Mouse (Mus musculus): ENCODE measurements around the gene Lmln. TPM values are rescaled to one million over a fixed set of nuclear protein-coding genes. Genes with fewer than 3 reads are reported as not detected.

Gene Lmln
- total and polyA plus RNA-seq, 3 experiments: 2.0 to 3.8 TPM; not detected in 1

- Histone ChIP-seq H3K36me3 (ENCODE audit: control insufficient read depth in 1 of 2, insufficient read depth in 2 of 2, low read length in 2 of 2) (no peaks in the 10 kb centered on the region), H3K9ac (ENCODE audit: control insufficient read depth, low read depth, low read length, poor library complexity, severe bottlenecking) (no peak overlapping the region)
Observed at GRCm38 (mm10) chr16:33072871-33073557, 10.7 kb downstream of the Lmln start.

GRCm38 (mm10) chr16:33074967-33075366, 12.6 kb downstream of the Lmln start:
- H3K36me3 ChIP-seq (ENCODE audit: control insufficient read depth in 1 of 2, insufficient read depth in 2 of 2, low read length in 2 of 2): no peaks in the 10 kb centered on the region
- no peaks in the 10 kb centered on the region for H3K27me3 ChIP-seq (ENCODE audit: control insufficient read depth in 1 of 2, insufficient read depth in 2 of 2, low read length in 2 of 2)
- DNase-seq (ENCODE audit: low read depth, low spot score): no peak
- H3K4me1 ChIP-seq (ENCODE audit: control insufficient read depth in 1 of 2, insufficient read depth in 2 of 2, low read length in 2 of 2): no peaks in the 10 kb centered on the region
- no peak overlapping the region for H3K4me3 ChIP-seq (ENCODE audit: control insufficient read depth in 1 of 2, insufficient read depth in 1 of 2, low read depth in 2 of 2, low read length in 2 of 2)
- H3K9me3 ChIP-seq (replicated peaks; ENCODE audit: insufficient read depth, low read length): no peaks in the 10 kb centered on the region; the same call in 1 of the 2 replicates
- no peak for TF ChIP-seq SIN3A (IDR thresholded peaks at IDR 0.05; ENCODE audit: low read length)
- no peak for TF ChIP-seq TAL1 (IDR thresholded peaks at IDR 0.05; ENCODE audit: low read length)
- no peak for TF ChIP-seq MYB (IDR thresholded peaks at IDR 0.05; ENCODE audit: low read depth, low read length)
- no peak for TF ChIP-seq CHD2 (IDR thresholded peaks at IDR 0.05; ENCODE audit: low read length)
- TF ChIP-seq MAFK (IDR thresholded peaks at IDR 0.05; ENCODE audit: borderline replicate concordance, low read depth, low read length): no peak
- TF ChIP-seq E2F4 (IDR thresholded peaks at IDR 0.05; ENCODE audit: borderline replicate concordance, low read depth, low read length): no peak
- no peak for TF ChIP-seq GABPA (IDR thresholded peaks at IDR 0.05; ENCODE audit: low read depth, low read length)
- TF ChIP-seq ZC3H11A (IDR thresholded peaks at IDR 0.05; ENCODE audit: low read depth, low read length): no peak
- no peak for TF ChIP-seq ELF1 (IDR thresholded peaks at IDR 0.05; ENCODE audit: low read depth, low read length)
- TF ChIP-seq NRF1 (IDR thresholded peaks at IDR 0.05; ENCODE audit: insufficient read depth, low read depth, low read length, poor library complexity, severe bottlenecking): no peak
- TF ChIP-seq GATA1 (IDR thresholded peaks at IDR 0.05; ENCODE audit: low read depth, low read length): no peak
- no peak for TF ChIP-seq POLR2A (IDR thresholded peaks at IDR 0.05; ENCODE audit: control insufficient read depth in 1 of 2, insufficient read depth in 1 of 2, low read depth in 1 of 2, low read length in 2 of 2, poor library complexity in 1 of 2)
- TF ChIP-seq HCFC1 (IDR thresholded peaks at IDR 0.05; ENCODE audit: low read depth, low read length): no peak
- no peak overlapping the region for H3K27ac ChIP-seq (ENCODE audit: control insufficient read depth, low read depth, low read length)
- H3K9ac ChIP-seq (ENCODE audit: control insufficient read depth, low read depth, low read length, poor library complexity, severe bottlenecking): no peak overlapping the region
- H3K79me2 ChIP-seq (ENCODE audit: control insufficient read depth, insufficient read depth, low read length, poor library complexity): no peaks in the 10 kb centered on the region

More at GRCm38 (mm10) chr16:33072871-33073557, 10.7 kb downstream of the Lmln start:
- H3K4me3 ChIP-seq (ENCODE audit: control insufficient read depth in 1 of 2, insufficient read depth in 1 of 2, low read depth in 2 of 2, low read length in 2 of 2): no peak overlapping the region
- H3K9me3 ChIP-seq (replicated peaks; ENCODE audit: insufficient read depth, low read length): no peaks in the 10 kb centered on the region; the same call in 1 of the 2 replicates
- TF ChIP-seq NRF1 (IDR thresholded peaks at IDR 0.05; ENCODE audit: insufficient read depth, low read depth, low read length, poor library complexity, severe bottlenecking): no peak
- no peak for TF ChIP-seq CHD1 (IDR thresholded peaks at IDR 0.05; ENCODE audit: low read depth, low read length)
- TF ChIP-seq SIN3A (IDR thresholded peaks at IDR 0.05; ENCODE audit: low read length): no peak
- TF ChIP-seq ZNF384 (IDR thresholded peaks at IDR 0.05; ENCODE audit: low read depth, low read length): no peak
- no peak for TF ChIP-seq MAZ (IDR thresholded peaks at IDR 0.05; ENCODE audit: low read depth, low read length)
- TF ChIP-seq CHD2 (IDR thresholded peaks at IDR 0.05; ENCODE audit: low read length): no peak
- no peak for TF ChIP-seq ZKSCAN1 (IDR thresholded peaks at IDR 0.05; ENCODE audit: low read depth, low read length)
- TF ChIP-seq MEF2A (IDR thresholded peaks at IDR 0.05; ENCODE audit: extremely low read depth, insufficient replicate concordance, low read depth, low read length, poor library complexity, severe bottlenecking): no peak
- TF ChIP-seq ZC3H11A (IDR thresholded peaks at IDR 0.05; ENCODE audit: low read depth, low read length): no peak
- TF ChIP-seq GABPA (IDR thresholded peaks at IDR 0.05; ENCODE audit: low read depth, low read length): no peak
- TF ChIP-seq ELF1 (IDR thresholded peaks at IDR 0.05; ENCODE audit: low read depth, low read length): no peak
- no peak for TF ChIP-seq POLR2AphosphoS5 (IDR thresholded peaks at IDR 0.05; ENCODE audit: borderline replicate concordance, low read depth, low read length)
- no peak for TF ChIP-seq ZMIZ1 (IDR thresholded peaks at IDR 0.05; ENCODE audit: low read depth, low read length)
- TF ChIP-seq TAL1 (IDR thresholded peaks at IDR 0.05; ENCODE audit: low read length): no peak
- no peak for TF ChIP-seq ETS1 (IDR thresholded peaks at IDR 0.05; ENCODE audit: low read depth, low read length)
- no peak for TF ChIP-seq MYB (IDR thresholded peaks at IDR 0.05; ENCODE audit: low read depth, low read length)
- TF ChIP-seq BHLHE40 (IDR thresholded peaks at IDR 0.05; ENCODE audit: borderline replicate concordance, low read depth, low read length): no peak
- TF ChIP-seq MYC (IDR thresholded peaks at IDR 0.05; ENCODE audit: low read depth, low read length): no peak
- TF ChIP-seq MAX (IDR thresholded peaks at IDR 0.05; ENCODE audit: low read length): no peak
- TF ChIP-seq EP300 (IDR thresholded peaks at IDR 0.05; ENCODE audit: low read depth in 1 of 2, low read length in 2 of 2): no peak
- H3K27ac ChIP-seq (ENCODE audit: control insufficient read depth, low read depth, low read length): no peak overlapping the region
- no peaks in the 10 kb centered on the region for H3K4me1 ChIP-seq (ENCODE audit: control insufficient read depth in 1 of 2, insufficient read depth in 2 of 2, low read length in 2 of 2)
- no peaks in the 10 kb centered on the region for H3K27me3 ChIP-seq (ENCODE audit: control insufficient read depth in 1 of 2, insufficient read depth in 2 of 2, low read length in 2 of 2)
- no peaks in the 10 kb centered on the region for H3K79me2 ChIP-seq (ENCODE audit: control insufficient read depth, insufficient read depth, low read length, poor library complexity)
- no peak for DNase-seq (ENCODE audit: low read depth, low spot score)
